Mouse (Mus musculus) left cerebral cortex, adult 8-10 months (tissue): ENCODE measurements around the gene Pdcd7. TPM values are rescaled to one million over a fixed set of nuclear protein-coding genes. Genes with fewer than 3 reads are reported as not detected.
"Not testable (repeated sequence)": the region's sequence is repeated elsewhere in the genome, so short reads cannot be mapped to it uniquely, and the experiment has no call there.

ENCODE experiments used
- DNase-seq, 2 experiments: peaks; one replicate each; pipeline ENCODE4 v3.0.0; 2022; ENCODE audit warnings: low spot score in 2 of 2
- total RNA-seq, 4 experiments: library from RNA; stranded (reverse); gene quantifications; 2 replicates each; pipeline ENCODE4 v1.2.4; 2022

Pdcd7 gene
- 10 to 100 TPM; 27.3 to 31.1 (median 27.9) TPM for total RNA-seq

- peak; percentile 94 to 95 for DNase-seq
These were observed at the start of gene Pdcd7 for GRCm38 (mm10) chr9:65345854-65346475. Gene Pdcd7 (plus strand): TSS chr9:65346104.

- DNase-seq: no peak
These were observed 48.8 kb upstream of the Pdcd7 start for GRCm38 (mm10) chr9:65297056-65297455.

- no peak for DNase-seq
These were observed 47.1 kb upstream of the Pdcd7 start for GRCm38 (mm10) chr9:65298761-65299160.

GRCm38 (mm10) chr9:65299650-65300049 lies 46.3 kb upstream of the Pdcd7 start:
- DNase-seq: no peak

- no peak for DNase-seq
These were observed 43.4 kb upstream of the Pdcd7 start for GRCm38 (mm10) chr9:65302327-65302983.

GRCm38 (mm10) chr9:65303586-65303985 lies 42.3 kb upstream of the Pdcd7 start:
- no peak for DNase-seq

- no peak for DNase-seq
These were observed 41.6 kb upstream of the Pdcd7 start for GRCm38 (mm10) chr9:65304300-65304699.

GRCm38 (mm10) chr9:65306672-65307071 lies 39.2 kb upstream of the Pdcd7 start:
- no peak for DNase-seq

GRCm38 (mm10) chr9:65308011-65308410 lies 37.9 kb upstream of the Pdcd7 start:
- DNase-seq: no peak

- DNase-seq: no peak
These were observed 33.1 kb upstream of the Pdcd7 start for GRCm38 (mm10) chr9:65312669-65313357.

GRCm38 (mm10) chr9:65313846-65314245 lies 32.1 kb upstream of the Pdcd7 start:
- DNase-seq: no peak

- no peak for DNase-seq
These were observed 23.5 kb upstream of the Pdcd7 start for GRCm38 (mm10) chr9:65322255-65322900.

- no peak for DNase-seq
These were observed 19.9 kb upstream of the Pdcd7 start for GRCm38 (mm10) chr9:65325971-65326370.

- DNase-seq: no peak
These were observed 18.5 kb upstream of the Pdcd7 start for GRCm38 (mm10) chr9:65327371-65327770.

- no peak for DNase-seq
These were observed 11.9 kb upstream of the Pdcd7 start for GRCm38 (mm10) chr9:65333958-65334357.

- no peak for DNase-seq
These were observed 6.8 kb upstream of the Pdcd7 start for GRCm38 (mm10) chr9:65339146-65339545.

GRCm38 (mm10) chr9:65340414-65340813 lies 5.5 kb upstream of the Pdcd7 start:
- DNase-seq: no peak

- not testable (repeated sequence) for DNase-seq
These were observed 465 bp upstream of the Pdcd7 start for GRCm38 (mm10) chr9:65345439-65345838.

GRCm38 (mm10) chr9:65346476-65347111 lies 690 bp downstream of the Pdcd7 start:
- DNase-seq: peak; percentile 14 to 27

GRCm38 (mm10) chr9:65347112-65347850 lies 1.4 kb downstream of the Pdcd7 start:
- no peak for DNase-seq

GRCm38 (mm10) chr9:65353251-65353650 lies 7.3 kb downstream of the Pdcd7 start:
- no peak for DNase-seq
